Mouse (Mus musculus) neural tube, embryonic 14.5 days (tissue): ENCODE measurements around the gene Gm11541. TPM values are rescaled to one million over a fixed set of nuclear protein-coding genes. Genes with fewer than 3 reads are reported as not detected.

Experiments used
- ATAC-seq: fragments of 200-750 bp; cut with Nextera tagmentation; 2 replicates; pipeline ENCODE4 v1.8.0; 2017; ENCODE audit warnings: low read depth, mild to moderate bottlenecking, moderate TSS enrichment, moderate library complexity
- H3K27ac ChIP-seq: fragments of 300-500 bp; sonication (generic); 2 replicates; pipeline ENCODE4 v1.5.1; 2014; ENCODE audit warnings: low read depth, mild to moderate bottlenecking, control low read depth, low read length, moderate library complexity, mixed read lengths
- H3K27me3 ChIP-seq: fragments of 300-500 bp; sonication (generic); 2 replicates; pipeline ENCODE4 v1.6.1; 2014; ENCODE audit warnings: low read length; ENCODE audit not compliant: control insufficient read depth, insufficient read depth
- H3K36me3 ChIP-seq: fragments of 300-500 bp; sonication (generic); 2 replicates; pipeline ENCODE4 v1.6.1; 2014; ENCODE audit warnings: low read length, mixed read lengths; ENCODE audit not compliant: control insufficient read depth, insufficient read depth
- H3K4me1 ChIP-seq: fragments of 300-500 bp; sonication (generic); 2 replicates; pipeline ENCODE4 v1.6.1; 2014; ENCODE audit warnings: low read length; ENCODE audit not compliant: control insufficient read depth, insufficient read depth
- H3K4me2 ChIP-seq: fragments of 300-500 bp; sonication (generic); 2 replicates; pipeline ENCODE4 v1.6.1; 2014; ENCODE audit warnings: mild to moderate bottlenecking, low read depth, low read length, control low read depth
- H3K4me3 ChIP-seq: fragments of 300-500 bp; sonication (generic); 2 replicates; pipeline ENCODE4 v1.5.1; 2014; ENCODE audit warnings: low read depth, low read length, control low read depth, mixed read lengths
- H3K9ac ChIP-seq: fragments of 300-500 bp; sonication (generic); replicated peaks from 2 replicates; pipeline ENCODE4 v1.6.1; 2014; ENCODE audit warnings: low read depth, mild to moderate bottlenecking, control low read depth, low read length, mixed read lengths
- H3K9me3 ChIP-seq: fragments of 300-500 bp; sonication (generic); 2 replicates; pipeline ENCODE4 v1.6.1; 2016; ENCODE audit warnings: low read length; ENCODE audit not compliant: control insufficient read depth
- whole genome bisulfite sequencing: fragments of 180-500 bp; shearing (Covaris S2); extraction: QIAGEN DNeasy Blood & Tissue Kit; methylation state at CpG from one replicate; pipeline ENCODE4 v1.1.7; 2014; 5-methylcytosine and 5-hydroxymethylcytosine counted together
- polyA plus RNA-seq: library from polyadenylated mRNA; unstranded; fragments of >200 nt; fragmentation: Nextera tagmentation; extraction: Ambion mirVana; gene quantifications from 2 replicates; pipeline ENCODE4 v1.2.1, GENCODE M21; 2014

Gm11541 gene
- polyA plus RNA-seq, 1 experiment from 2014 or later: not detected

GRCm38 (mm10) chr11:94680639-94681038, 23.7 kb downstream of the Gm11541 start:
- Histone ChIP-seq H3K36me3 (no peaks in the 10 kb centered on the region), H3K4me3 (no peak overlapping the region), H3K4me1 (peaks cover 11% of the 10 kb centered on the region), H3K4me2 (no peak overlapping the region), H3K9me3 (no peaks in the 10 kb centered on the region), H3K9ac (no peak overlapping the region), H3K27me3 (no peaks in the 10 kb centered on the region), H3K27ac (no peak overlapping the region)
- ATAC-seq: no peak

GRCm38 (mm10) chr11:94677607-94678145, 26.6 kb downstream of the Gm11541 start:
- no peaks in the 10 kb centered on the region for H3K36me3 ChIP-seq
- H3K4me3 ChIP-seq: peak overlapping the region; percentile 93
- H3K4me2 ChIP-seq: peak overlapping the region; percentile 79
- peak overlapping the region; percentile 92 for H3K27ac ChIP-seq
- no peaks in the 10 kb centered on the region for H3K27me3 ChIP-seq
- H3K4me1 ChIP-seq: peaks cover 19% of the 10 kb centered on the region
- peak; percentile 36; the same call in 1 of the 2 replicates for ATAC-seq
- peak overlapping the region; percentile 94 for H3K9ac ChIP-seq
- 32% methylated on average over 15 of the region's 15 CpGs for WGBS
- no peaks in the 10 kb centered on the region for H3K9me3 ChIP-seq

- H3K9ac ChIP-seq: peak within 1 kb of the TSS; percentile 94
- peak within 1 kb of the TSS; percentile 93 for H3K4me3 ChIP-seq
- H3K4me2 ChIP-seq: peak within 1 kb of the TSS; percentile 79
- peaks cover 19% of the 10 kb centered on the region for H3K4me1 ChIP-seq
- ATAC-seq: peak; percentile 96
- no peaks in the 10 kb centered on the region for H3K36me3 ChIP-seq
- no peaks in the 10 kb centered on the region for H3K9me3 ChIP-seq
- H3K27me3 ChIP-seq: no peaks in the 10 kb centered on the region
- H3K27ac ChIP-seq: peak within 1 kb of the TSS; percentile 92
- under 1% methylated on average over 78 of the region's 82 CpGs for WGBS
Measured at GRCm38 (mm10) chr11:94676754-94677606, 27.3 kb downstream of the Gm11541 start, which contains the start of gene Xylt2. TSS of gene Xylt2 (minus strand) at chr11:94677515.

GRCm38 (mm10) chr11:94676308-94676707, 28.0 kb downstream of the Gm11541 start:
- 50% methylated on average over 4 of the region's 4 CpGs for WGBS
- no peaks in the 10 kb centered on the region for H3K27me3 ChIP-seq
- no peaks in the 10 kb centered on the region for H3K9me3 ChIP-seq
- H3K4me1 ChIP-seq: peaks cover 19% of the 10 kb centered on the region
- ATAC-seq: no peak
- peak overlapping the region; percentile 92; the same call in 1 of the 2 replicates for H3K27ac ChIP-seq
- H3K9ac ChIP-seq: peak overlapping the region; percentile 94
- peak overlapping the region; percentile 79 for H3K4me2 ChIP-seq
- H3K36me3 ChIP-seq: no peaks in the 10 kb centered on the region
- H3K4me3 ChIP-seq: peak overlapping the region; percentile 93

GRCm38 (mm10) chr11:94675446-94675845, 28.9 kb downstream of the Gm11541 start:
- H3K4me3 ChIP-seq: no peak overlapping the region

GRCm38 (mm10) chr11:94674984-94675383, 29.3 kb downstream of the Gm11541 start:
- Histone ChIP-seq H3K9me3 (no peaks in the 10 kb centered on the region), H3K27ac (no peak overlapping the region), H3K4me3 (no peak overlapping the region), H3K9ac (no peak overlapping the region), H3K4me1 (peaks cover 19% of the 10 kb centered on the region), H3K27me3 (no peaks in the 10 kb centered on the region), H3K4me2 (no peak overlapping the region), H3K36me3 (no peaks in the 10 kb centered on the region; the same call in 1 of the 2 replicates)
- no peak for ATAC-seq
- WGBS: 85% methylated on average over 5 of the region's 5 CpGs

More at GRCm38 (mm10) chr11:94675446-94675845, 28.9 kb downstream of the Gm11541 start:
- H3K36me3 ChIP-seq: no peaks in the 10 kb centered on the region
- H3K4me1 ChIP-seq: peaks cover 19% of the 10 kb centered on the region
- no peaks in the 10 kb centered on the region for H3K9me3 ChIP-seq
- H3K27ac ChIP-seq: no peak overlapping the region
- no peak for ATAC-seq
- H3K4me2 ChIP-seq: peak overlapping the region; percentile 79
- no peaks in the 10 kb centered on the region for H3K27me3 ChIP-seq
- no peak overlapping the region for H3K9ac ChIP-seq
- 84% methylated on average over 5 of the region's 5 CpGs for WGBS

GRCm38 (mm10) chr11:94665281-94665680, 39.0 kb downstream of the Gm11541 start:
- no peaks in the 10 kb centered on the region for H3K9me3 ChIP-seq
- H3K27ac ChIP-seq: no peak overlapping the region

GRCm38 (mm10) chr11:94661344-94661743, 43.0 kb downstream of the Gm11541 start:
- Histone ChIP-seq H3K27me3 (no peaks in the 10 kb centered on the region), H3K27ac (no peak overlapping the region), H3K9ac (no peak overlapping the region), H3K4me3 (no peak overlapping the region), H3K4me1 (no peaks in the 10 kb centered on the region), H3K36me3 (peaks cover 33% of the 10 kb centered on the region), H3K9me3 (no peaks in the 10 kb centered on the region), H3K4me2 (no peak overlapping the region)
- WGBS: 71% methylated on average over 1 of the region's 1 CpGs
- ATAC-seq: no peak

More at GRCm38 (mm10) chr11:94665281-94665680, 39.0 kb downstream of the Gm11541 start:
- Histone ChIP-seq H3K4me1 (no peaks in the 10 kb centered on the region), H3K9ac (no peak overlapping the region), H3K27me3 (no peaks in the 10 kb centered on the region), H3K36me3 (peaks cover 56% of the 10 kb centered on the region), H3K4me2 (no peak overlapping the region), H3K4me3 (no peak overlapping the region)
- WGBS: 91% methylated on average over 6 of the region's 6 CpGs
- ATAC-seq: no peak
